Mouse (Mus musculus) fat pad, adult 2 months (tissue): ENCODE data around the gene Bank1.

ENCODE experiments used
- DNase-seq: peaks from one replicate; pipeline ENCODE4 v3.0.0-alpha.2; 2011; ENCODE audit warnings: low read depth, low spot score; ENCODE audit errors: extremely low read depth

Gene Bank1

DNA sequence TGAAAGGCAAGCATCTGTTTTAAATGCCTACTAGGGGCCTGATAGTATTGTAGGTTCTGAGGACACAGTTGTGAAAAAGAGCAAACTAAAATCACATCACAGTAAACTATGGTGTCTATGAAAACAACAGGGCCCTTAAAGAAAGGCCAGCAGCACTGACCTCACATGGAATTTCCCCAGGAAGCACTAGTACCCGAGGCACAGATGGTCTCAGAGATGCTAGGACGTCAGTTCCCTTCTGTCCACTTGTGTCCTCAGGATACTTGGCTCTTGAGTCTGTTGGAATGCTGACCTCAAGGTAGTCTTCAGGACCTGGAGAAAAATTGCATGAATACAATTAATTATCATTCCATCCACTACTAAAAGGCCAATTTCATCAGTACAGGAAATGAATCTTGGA is 71.2 kb downstream of the Bank1 start:
- DNase-seq: no peak

DNA sequence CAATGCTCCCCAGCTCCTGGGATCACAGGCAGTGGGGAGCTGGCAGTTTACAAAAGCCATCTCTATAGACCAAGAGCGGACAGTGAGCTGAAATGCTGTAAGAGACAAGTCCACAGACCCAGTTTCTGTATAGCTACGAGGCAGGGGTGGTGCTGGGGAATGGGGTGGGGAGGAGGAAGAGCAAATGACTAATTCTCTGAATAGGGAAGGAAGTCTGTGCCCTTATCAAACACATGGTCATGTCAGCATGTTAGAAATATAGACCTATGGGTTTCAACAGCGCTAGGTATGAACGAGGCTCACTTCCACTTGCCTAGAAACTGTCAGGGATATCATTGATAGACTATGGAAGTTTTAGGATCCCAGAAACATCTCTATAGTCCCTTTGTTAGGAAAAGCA is 73.0 kb downstream of the Bank1 start:
- no peak for DNase-seq

DNA sequence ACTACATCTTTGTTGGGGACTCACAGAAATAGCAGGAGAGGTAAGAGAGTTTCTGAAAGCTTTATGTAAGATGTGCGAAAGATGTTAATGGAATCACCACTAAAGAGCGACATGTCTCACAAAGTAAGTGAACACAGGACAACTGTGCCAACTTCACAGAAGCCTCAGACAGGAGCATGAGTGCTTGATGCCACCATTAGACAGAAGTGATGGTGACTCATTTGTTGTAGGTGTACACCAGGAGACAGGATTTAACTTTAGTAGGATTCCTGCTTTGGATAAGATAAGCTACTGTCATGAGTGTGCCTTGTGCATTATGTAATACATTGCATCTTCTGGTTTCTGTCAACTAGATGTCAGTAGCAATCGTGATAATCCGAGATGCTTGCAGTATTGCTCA is 74.3 kb downstream of the Bank1 start:
- no peak for DNase-seq

DNA sequence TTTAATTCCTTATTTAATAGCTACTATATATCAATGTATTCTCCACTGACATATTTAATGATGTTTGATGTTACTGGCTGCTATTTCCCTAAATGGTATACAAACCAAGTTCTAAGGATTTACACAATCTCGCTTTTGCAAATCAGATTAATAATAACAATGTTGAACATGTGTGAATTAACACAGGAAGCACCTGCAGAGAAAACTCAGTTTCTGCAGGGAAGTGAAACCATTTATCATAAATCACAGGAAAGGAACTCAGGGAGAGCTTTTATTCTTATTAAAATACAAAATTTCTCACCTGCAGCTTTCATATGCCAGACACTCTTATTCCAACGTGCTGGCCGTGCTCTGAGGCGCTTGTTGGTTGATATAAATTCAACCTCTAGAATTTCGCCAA is 78.5 kb downstream of the Bank1 start:
- DNase-seq: no peak

DNA sequence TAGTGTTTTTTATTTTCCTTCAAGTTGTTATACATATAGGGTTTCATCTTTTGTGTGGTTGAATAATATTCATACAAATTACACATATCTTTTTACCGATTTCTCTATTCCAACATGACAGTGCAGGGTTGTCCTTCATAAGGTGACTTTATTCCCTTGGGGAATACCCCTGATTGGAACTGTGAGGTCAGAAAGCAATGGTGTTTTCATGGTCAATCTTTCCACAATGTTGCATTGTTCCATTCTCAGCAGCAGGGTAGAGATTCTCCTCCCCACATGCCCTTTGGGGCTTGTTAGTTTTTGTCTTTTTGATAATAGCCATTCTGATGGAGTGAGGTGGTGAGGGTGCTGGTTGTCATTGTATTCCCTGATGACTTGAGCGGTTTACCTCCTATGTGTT is 80.9 kb downstream of the Bank1 start:
- no peak for DNase-seq

DNA sequence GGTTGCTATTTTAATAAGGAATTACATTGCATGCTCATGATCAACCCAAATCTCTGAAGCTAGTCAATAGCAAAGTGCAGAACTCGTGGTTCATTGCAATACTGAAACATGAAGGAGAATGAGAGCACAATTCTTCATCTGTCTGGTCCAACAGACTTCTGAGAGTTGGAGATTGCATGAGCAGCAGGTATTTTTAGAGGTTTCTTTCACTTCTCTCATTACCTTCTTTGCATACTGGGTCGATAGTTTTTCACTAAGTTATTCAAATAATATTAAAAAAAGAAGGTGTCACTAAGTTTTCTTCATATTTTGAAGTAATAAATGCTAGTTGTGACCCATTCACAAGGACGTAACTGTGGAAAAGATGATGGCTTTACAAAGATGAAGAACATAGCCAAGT is 87.1 kb downstream of the Bank1 start:
- no peak for DNase-seq

DNA sequence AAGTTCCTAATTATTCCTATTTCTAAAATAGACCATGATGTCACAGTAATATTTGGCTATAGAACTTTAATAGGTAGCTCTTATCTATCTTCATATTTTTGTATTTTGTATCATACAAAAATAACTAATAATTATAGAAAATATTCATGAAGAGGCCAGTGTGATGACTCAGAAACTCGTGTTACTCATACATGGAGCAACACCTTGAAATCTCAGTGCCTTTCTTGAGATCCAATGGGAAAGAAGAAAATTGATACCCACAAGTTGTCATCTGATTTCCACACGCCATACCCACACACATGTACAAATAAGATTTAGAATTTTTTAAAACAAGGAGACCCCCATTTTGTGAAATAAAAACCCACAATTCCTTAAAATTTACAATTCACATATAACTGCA is 92.4 kb downstream of the Bank1 start:
- DNase-seq: no peak

DNA sequence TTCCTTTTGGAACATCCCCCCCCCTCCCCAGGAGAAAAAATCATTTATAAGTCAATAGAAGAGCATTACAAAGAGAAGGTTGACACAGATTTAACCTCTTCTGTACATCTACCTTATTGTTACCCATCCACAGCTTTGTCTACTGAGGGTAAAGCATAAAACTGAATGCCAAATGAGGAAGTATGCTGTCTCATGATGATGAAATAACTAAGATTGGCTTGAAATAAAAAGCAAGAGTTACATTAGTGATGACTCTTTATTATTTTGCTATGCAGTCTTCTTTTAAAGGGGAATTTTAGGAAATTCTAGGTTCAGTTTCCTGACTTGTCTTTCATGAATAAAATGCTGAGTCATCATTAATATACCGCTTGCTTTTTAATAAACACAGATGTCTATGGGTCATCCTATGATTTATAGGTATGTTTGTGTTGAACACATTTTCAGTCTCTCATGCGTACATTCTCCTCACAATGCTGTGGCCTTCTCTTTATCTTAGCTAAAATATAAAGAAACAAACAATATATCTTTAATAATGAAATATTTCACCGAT is 95.2 kb downstream of the Bank1 start:
- no peak for DNase-seq

DNA sequence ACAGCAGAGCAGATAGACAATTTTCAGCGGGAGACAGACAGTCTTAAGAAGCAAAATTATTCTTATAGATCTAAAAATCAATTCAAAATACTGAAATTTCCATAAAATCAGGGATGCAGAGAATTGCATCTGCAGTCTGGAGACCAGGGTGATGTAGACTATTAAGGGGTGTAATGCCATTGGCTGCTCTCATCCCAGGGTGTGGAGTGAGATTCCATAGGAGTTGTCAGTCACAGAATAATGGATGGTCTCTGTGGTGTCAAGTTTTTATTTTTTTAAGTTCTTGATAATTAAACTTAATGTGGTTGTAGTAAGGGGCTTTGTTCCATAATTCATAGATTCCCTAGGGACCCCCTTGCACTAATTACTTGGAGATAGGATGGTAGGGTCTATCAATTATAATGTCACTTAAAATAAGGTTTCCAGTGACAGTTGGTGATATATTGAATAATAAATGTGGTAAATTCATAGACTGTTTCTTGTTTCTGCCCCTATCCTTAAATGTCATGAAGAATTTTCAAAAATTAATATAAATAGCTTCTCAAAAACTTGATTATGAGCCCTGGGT is 136.1 kb downstream of the Bank1 start:
- DNase-seq: no peak

DNA sequence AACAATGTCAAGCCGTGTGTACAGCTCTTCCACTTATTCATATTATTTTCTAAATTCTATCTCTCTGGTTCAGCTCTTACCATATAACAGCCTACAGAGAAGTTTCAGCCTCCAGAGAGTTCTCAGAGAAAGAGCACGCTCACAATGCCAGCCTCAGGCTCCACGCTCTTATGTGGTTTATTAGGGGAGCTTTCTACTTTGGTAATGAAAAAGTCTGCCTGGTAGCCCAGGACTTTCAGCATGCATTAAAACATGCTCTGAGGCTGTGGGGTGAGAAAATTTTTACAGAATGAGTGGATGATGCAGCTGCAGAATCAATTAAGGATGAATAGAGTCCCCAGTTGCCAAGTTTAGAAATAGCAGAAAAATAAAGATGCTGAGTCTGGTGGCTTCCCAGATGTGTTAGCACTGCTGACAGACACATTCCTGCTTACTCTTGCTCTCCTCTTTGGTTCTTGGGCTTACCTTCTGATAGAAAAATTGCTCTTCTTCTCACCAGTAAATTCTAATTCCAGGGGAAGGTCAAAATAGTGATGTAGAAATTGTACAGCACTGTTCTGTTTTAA is 139.2 kb downstream of the Bank1 start:
- DNase-seq: no peak

DNA sequence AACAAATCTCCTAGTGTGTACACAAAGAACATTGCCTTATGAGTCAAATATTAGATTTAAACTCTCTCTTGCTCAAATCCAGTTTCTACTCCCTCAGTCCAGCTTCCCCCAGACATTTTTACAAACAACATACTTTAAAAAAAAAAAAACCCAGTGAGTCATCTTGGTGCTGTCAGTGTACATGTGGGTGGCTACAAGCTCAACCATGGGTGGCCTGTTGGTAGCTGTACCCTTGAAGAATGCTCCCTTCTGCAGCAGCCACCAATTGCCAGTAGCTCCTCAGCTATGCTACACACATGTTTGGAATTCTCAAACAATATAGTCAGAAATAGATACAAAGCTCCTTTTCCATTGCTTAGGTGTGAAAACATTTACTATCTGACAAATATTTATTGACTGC is 154.2 kb downstream of the Bank1 start:
- no peak for DNase-seq

DNA sequence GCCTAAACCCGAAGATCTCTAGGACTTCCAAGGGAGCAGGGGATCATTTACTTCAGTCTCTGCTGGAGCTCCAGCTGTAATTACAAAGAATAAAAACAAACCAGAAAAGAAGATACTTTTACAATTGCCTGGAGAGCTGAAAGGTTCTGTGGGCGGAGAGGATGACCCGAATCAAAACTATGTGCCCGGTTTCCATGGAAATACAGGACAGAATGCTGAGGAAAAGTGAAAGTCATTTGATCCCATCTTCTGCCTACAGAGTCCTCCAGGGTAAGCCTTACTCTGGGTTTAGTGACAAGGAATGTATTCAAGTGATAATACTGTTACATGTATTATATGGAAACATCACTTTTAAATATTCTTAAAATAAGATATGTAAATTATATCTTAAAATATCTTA is 157.8 kb downstream of the Bank1 start:
- no peak for DNase-seq

DNA sequence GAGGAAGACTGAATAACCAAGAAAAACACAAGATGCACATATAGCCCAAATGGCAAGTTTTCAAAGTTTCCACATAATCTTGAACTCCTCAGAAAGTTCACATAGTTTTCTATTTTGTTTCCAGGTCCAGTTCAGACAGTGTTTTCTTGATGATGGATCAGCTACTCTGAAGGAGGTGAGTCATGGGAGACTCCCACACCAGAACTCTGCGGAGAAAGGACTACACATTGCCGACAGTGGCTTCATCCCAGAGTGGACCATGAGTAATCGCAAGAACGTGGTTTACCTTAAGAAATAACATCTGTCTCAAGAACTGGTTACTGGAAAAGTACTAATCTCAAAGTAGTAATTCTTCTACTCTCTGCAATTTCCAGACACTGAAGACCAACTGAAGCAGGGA is 159.2 kb downstream of the Bank1 start:
- DNase-seq: no peak

DNA sequence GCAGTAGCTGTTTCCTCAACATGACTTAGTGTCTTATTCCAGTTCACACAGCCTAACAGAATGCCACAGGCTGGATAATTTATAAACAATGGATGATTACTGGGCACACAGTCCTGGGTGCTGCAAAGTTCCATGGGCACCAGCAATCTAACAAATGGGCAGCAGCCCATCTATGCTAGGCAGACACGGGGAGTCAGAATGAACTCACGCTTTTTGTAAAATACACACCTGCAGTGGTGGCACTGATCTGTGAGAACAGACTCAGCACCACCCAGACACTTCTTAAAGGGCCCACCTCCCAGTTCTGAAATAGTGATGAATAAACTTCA is 159.9 kb downstream of the Bank1 start:
- DNase-seq: no peak

DNA sequence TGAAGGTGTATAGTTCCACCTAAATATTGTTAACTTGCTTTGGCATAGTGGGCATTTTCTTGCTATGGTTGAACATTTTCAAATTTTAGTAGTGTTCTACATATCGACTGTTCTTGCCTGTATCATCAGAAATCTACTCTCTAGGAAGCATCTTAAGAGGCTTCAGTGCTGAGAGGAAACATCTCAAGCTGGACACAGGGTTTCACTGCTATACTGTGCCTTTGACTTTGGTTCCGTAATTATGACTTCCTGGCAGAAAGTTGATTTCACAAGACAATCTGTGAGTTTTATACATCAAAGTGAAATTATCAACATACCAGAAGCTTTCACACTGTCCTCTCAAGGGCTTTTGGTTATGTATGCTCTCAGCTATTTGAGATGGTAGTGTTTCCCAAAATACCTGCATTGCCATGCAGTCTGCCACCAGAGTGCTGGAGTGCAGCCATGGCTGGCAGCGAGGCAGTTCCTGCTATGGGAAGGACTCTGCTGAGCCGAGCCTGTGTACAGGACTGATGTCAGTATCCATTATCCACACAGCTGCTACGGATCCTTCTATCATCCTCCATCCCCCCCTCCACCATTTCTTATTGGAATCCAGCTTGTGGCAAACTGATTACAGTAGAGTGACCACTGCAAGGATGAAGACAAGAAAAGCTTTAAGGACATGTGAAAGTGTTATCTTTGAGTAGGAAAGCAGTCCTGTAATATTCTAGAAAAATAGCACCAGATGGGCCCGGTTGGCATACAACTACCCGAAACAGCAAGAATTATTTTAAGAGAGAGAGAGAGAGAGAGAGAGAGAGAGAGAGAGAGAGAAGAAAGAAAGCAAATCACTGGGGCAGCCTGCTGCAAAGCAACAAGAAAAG is 160.5 kb downstream of the Bank1 start:
- DNase-seq: no peak

DNA sequence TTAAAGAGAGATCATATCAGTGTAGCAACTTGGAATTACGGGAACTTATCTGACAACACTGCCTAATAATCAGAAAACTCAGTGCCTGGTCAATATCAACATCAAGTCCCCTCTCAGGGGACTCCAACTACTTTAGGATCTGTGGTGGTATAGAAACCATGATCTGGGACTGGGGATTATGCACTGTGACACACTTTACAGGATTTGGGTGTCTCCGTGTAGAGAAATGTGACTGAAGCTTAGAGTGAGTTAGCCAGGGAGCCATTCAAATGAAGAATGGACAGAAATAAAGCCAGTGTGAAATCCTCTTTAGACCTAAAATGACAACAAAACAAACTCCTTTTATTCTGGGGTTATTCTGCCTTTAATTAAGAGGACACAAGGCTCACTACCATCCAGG is 167.8 kb downstream of the Bank1 start:
- no peak for DNase-seq

DNA sequence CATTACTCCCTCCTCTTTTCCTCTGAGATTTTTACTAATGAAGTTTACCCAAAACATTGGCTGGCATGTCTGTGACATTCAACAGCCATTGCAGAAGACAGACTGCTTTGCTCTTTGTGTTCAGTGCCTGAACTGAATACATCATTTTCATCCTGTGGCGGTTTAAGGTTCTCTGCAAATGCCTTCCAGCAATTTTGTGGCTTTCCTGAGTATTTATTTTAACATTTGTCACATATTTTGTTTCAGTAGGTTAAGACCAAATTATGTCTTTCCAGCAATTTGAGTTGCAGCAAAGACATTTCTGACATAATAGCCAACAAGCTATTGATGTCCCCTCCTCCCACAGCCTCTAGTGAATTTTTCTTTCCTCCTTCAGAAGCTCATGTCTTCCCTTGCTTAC is 170.3 kb downstream of the Bank1 start:
- no peak for DNase-seq

DNA sequence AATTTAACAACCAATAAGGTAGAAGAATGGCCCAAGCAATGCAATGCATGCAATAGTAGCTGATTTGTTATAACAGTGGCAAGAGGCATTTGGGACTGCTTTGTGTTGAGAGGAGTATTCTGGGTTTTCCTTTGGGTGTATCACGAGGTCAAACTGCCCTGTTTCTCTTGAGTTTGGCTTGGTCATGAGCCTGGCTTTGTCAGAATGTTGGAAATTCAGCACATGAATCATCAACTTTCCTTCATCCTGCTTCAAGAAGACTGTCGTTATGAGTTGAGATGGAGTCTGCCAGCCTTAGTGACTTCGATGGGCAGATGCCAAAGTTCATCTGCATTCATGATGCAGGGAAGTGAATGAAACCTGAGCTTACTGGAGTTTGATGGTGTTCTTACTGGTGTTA is 175.0 kb downstream of the Bank1 start:
- no peak for DNase-seq

DNA sequence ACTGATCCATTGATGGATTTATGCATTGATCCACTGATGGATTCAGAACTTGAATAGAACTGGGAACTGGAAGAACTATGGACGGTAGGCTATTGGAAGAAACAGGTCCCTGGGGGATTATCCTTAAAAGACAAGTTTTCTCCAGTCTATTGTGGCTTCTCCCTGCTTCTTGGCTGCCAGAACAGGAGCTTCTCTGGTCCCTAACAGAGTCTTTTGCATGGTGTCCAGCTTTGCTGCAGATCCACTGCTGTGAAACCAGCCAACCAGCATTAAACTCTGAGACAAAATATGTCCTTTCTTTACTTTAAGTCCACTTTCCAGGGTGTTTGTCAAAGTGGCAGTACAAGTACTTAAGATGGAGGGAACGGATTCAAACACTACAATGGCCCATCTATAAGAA is 178.7 kb downstream of the Bank1 start:
- no peak for DNase-seq

DNA sequence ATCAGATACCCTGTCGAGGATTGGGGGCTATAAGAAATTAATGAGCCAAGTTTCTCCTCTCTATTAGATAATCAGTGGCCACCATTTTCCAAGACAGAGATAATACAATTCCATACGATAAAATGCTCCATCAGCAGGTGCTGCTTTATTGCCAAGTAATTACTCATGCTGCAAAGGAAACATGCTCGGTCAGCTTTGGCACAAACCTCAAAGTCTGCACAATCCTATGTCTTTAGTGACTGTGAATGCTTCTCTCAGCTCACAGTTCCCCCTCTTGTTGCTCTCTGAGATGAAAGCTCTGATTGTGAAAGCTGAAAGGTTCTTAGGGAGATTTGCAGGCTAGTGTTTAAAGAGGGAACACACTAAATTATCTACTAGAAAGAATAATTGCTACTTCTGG is 193.9 kb downstream of the Bank1 start:
- DNase-seq: no peak

DNA sequence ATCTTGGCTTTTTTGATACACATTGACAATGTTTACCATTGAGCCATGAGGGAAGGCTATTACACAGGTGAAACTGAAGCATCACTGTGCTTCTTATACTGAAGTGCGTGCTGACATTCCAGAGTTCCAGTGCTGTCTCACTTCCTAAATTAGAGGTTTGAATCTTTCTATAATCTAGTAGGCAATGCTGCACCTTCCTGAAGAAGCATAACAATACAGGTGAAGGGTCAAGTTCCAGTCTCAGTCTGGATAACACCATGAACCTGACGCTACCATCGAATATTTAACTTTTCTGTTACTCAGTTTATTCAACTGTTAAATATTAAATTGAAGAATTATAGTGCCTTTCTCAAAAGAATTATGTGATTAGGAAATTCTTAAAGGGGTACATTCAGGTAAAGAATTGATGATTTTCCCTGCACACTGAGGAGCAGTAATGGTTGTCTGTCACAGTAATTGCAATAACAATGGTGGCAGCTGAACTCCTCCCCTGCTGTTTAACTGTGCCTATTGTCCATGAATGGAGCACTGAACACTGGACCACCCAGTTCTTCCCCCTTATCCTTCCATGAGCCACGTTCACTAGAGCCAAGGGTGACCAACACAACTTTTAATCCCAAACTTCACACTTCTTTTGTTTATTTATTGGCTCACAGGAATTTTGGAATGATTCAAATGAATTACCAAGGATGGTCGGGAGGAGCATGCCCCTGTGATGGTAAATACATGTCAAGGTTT is 210.2 kb downstream of the Bank1 start:
- no peak for DNase-seq
